Mouse (Mus musculus) embryo, embryonic 11.5 days (tissue): ENCODE data around the gene Gmppa.

Source experiments
- DNase-seq: peaks from one replicate; pipeline ENCODE4 v3.0.0-alpha.2; 2012; ENCODE audit warnings: low read depth, low spot score

The Gmppa gene

DNA sequence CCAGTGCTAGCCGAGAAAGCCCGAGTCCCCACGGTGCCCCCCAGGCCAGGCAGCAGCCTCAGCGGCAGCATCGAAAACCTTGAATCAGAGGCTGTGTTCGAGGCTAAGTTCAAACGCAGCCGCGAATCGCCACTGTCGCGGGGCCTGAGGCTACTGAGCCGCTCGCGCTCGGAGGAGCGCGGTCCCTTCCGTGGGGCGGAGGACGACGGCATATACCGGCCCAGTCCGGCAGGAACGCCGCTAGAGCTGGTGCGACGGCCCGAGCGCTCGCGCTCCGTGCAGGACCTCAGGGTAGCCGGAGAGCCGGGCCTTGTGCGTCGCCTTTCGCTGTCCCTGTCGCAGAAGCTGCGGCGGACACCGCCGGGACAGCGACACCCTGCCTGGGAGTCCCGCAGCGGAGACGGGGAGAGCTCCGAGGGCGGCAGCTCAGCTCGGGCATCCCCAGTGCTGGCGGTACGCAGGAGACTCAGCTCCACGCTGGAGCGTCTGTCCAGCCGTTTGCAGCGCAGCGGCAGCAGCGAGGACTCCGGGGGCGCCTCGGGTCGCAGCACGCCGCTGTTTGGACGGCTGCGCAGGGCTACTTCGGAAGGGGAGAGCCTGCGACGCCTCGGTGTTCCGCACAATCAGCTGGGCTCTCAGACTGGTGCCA is 12.8 kb upstream of the Gmppa start:
- no peak for DNase-seq

DNA sequence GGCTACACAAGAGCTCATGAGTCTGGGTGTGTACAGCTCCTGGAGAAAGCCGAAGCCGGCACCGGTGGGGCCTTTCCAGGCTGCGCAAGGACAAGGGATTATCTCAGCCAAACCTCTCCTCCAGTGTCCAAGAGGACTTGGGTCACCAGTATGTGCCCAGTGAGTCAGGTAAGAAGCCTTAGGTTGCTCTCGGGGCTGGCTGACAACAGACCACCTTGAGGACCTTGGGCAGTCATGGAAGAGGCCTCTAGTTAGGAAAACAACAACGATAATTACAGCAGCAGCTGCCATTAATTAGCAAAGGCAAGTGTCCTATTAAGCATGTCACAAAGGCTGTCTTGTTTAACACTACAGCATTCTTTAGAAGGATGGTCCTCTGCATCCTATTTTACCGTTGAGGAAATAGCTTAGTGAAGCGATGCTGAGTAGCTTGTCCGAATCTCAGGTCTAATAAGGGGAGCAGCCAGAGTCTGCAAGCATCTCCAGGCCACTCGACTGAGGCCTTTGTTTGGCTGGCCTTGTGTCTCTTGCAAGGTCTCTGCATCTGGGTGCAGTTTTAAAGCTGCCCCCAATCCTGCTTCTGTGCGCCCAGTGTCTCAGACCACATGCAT is 11.8 kb upstream of the Gmppa start:
- DNase-seq, result no peak

GRCm38 (mm10) chr1:75425796-75426471 is 9.8 kb upstream of the Gmppa start:
- DNase-seq, result no peak

GRCm38 (mm10) chr1:75438782-75439181 is 3.1 kb downstream of the Gmppa start:
- no peak for DNase-seq

GRCm38 (mm10) chr1:75440661-75441060 is 4.9 kb downstream of the Gmppa start:
- no peak for DNase-seq

GRCm38 (mm10) chr1:75441471-75441996 is 5.8 kb downstream of the Gmppa start:
- no peak for DNase-seq

GRCm38 (mm10) chr1:75442171-75442570 is 6.4 kb downstream of the Gmppa start:
- no peak for DNase-seq

- DNase-seq, result no peak
Observed at GRCm38 (mm10) chr1:75442811-75443210, 7.1 kb downstream of the Gmppa start.

DNA sequence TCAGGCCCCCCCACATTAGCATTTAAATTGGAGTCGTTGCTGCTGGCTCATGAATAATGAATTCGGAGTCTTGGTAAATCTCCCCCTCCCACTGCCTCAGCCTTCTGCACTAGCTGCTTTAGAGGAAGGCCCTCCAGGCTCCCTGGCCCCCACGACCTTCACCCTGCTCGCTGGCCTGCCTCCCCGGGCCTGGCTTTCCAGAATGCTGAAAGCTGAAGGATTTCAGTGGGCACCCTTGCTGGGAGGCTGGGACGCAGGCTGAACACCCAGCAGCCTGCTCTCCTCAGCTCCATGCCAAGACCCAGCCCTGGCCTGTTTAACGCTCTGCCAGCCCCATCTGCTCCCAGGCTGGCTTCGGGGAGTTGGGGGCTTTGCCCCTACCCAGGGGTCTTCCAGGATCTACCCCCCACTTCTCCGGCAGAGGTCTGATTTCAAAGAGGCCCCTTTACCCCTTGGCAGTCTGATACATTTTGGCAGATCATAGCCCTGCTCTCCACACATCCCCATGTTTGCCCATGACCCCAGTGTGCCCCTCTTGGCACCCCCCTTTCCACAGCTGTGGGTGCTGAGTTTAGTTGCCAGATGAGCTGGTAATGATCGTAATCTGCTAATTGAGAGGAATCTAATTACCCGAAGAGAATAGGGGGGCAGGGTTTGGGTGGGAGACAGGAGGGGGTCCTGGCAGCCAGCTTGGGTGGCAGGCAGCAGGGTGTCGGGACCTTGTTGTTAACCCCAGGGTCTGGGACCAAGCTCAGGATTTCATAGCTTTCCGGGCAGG is 7.7 kb downstream of the Gmppa start:
- DNase-seq, result no peak

- no peak for DNase-seq
Observed at GRCm38 (mm10) chr1:75444208-75444607, 8.5 kb downstream of the Gmppa start.

- no peak for DNase-seq
Observed at GRCm38 (mm10) chr1:75445141-75445701, 9.5 kb downstream of the Gmppa start.

DNA sequence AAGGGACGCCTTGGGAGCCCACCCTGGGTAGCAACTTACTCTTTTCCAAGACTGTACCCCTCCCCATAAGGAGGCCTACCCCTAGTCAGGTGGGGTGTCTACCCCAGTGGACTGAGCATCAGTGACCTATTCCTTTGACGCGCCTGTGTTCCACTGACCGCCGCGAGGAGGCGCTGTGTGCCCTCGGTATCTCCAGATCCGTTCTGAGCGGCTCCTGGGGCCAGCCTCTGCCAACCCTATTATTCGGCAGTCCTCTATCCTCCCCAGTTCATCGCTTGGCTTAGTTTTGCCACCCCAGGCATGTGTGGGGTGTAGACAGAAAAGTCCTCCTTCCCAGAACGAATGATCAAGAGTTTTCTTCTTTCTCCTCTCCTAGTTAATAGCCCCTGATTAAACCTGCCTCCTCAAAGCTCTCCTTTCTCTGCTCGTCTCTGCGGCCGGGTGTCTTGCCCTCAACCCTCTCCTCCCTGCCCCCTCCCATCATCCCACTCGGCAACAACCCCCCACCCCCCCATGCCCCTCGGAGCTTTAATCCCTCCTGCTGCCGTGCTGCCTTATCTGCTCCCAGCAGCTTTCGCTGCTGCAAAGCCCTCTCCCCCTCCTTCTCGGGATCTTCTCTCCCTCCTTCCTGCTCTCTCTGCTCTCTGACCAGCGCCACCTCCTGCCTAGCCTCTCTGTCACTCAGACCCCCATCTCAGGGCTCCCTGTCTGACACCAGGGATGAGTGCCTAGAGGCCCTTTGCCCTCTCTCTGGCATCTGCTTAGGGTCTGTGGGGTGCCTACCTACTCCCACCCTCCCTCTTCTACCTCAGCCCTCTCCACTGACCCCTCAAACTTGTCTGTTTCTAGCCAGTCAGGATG is 10.3 kb downstream of the Gmppa start:
- DNase-seq, result no peak

- no peak for DNase-seq
Observed at GRCm38 (mm10) chr1:75446656-75447055, 10.9 kb downstream of the Gmppa start.

GRCm38 (mm10) chr1:75447265-75448051 is 11.7 kb downstream of the Gmppa start:
- DNase-seq, result no peak

DNA sequence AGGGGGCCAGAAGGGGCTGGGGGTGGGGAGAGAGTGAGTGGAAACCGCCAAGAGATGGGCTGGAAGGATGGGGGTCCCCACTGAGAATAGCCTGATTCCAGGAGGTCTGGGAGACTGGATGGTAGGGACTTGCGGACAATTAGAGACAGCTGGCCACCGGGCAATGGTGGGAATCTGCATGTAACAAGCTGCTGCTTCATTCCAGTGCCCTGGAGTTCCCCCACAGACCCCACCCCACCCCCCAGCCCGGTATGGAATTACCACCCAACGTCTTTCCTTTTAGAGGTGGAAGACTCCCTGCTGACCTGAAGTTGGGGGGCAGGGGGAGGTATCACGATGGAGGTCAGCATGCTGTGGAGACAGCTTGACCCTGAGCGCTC is 12.3 kb downstream of the Gmppa start:
- DNase-seq, result no peak

- no peak for DNase-seq
Observed at GRCm38 (mm10) chr1:75448937-75449336, 13.2 kb downstream of the Gmppa start.

DNA sequence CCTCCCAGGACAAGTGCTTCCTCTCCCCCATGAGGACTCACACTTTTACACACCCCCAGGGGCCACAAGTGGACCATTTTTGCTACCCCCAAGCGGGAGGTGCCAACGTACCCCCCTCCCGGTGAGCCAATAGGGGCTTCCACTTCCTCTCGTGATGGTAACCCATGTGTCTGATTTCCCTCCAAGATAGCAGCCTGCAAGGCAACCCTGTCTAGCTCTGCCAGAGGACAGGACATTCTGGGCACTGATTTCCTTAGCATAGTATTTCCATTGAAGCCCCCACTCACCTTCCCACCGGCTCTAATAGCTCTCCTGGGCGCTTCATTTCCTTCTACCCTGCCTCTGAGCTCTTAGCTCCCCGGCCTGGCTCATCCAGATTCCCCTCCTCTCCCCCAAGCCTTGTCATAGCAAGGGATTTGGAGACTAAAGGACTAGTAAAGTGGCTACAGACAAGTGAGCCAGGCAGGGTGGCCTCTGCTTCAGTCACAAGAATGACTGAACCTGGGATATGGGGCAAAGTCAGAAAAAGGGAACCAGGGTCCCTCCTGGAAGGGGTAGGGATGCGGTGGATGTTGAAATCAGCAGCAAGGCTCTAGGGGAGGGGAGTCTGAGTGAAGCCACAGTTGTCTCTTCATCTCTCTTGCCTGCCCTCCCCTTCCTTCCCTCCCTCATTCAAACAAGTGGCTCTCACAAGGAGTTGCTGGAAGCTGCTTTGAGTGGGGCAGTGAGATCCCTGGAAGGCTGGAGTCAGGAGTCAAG is 13.8 kb downstream of the Gmppa start:
- no peak for DNase-seq

GRCm38 (mm10) chr1:75450314-75451005 is 14.7 kb downstream of the Gmppa start, which contains the start of gene Asic4:
Asic4 (plus strand) TSS chr1:75450436.
- no peak for DNase-seq

DNA sequence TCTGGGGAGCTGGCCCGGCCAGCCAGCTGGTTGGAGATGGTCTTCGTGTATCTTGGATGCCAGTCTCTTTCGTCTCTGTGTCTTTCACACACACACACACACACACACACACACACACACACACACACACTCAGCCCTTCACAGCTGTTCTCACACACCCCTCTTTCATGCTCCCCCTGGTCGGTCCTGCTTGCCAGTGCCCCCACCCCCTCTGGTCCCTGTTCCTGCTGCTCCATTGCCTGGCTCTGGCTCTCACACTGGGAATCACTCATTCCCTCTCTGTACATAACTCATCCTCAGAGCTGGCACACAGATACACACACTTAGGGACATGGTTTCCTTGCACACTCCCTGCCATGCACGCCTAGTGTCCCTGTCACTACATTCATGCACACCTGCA is 16.2 kb downstream of the Gmppa start:
- no peak for DNase-seq
